Mouse (Mus musculus): ENCODE measurements around the gene Syn3. TPM values are rescaled to one million over a fixed set of nuclear protein-coding genes. Genes with fewer than 3 reads are reported as not detected.

Syn3 gene
- total RNA-seq, 1 experiment = 1.5 TPM

GRCm38 (mm10) chr10:86307235-86307634, 191.5 kb downstream of the Syn3 start:
- Histone ChIP-seq H3K4me1 (ENCODE audit: control insufficient read depth in 2 of 2, insufficient read depth in 2 of 2, low read length in 2 of 2, poor library complexity in 1 of 2) (no peaks in the 10 kb centered on the region), H3K9me3 (ENCODE audit: control insufficient read depth, insufficient read depth, low read depth, low read length) (no peaks in the 10 kb centered on the region), H3K4me3 (ENCODE audit: insufficient read depth in 1 of 2, low read depth in 1 of 2, low read length in 2 of 2, poor library complexity in 1 of 2, severe bottlenecking in 1 of 2) (no peak overlapping the region), H3K9ac (ENCODE audit: insufficient read depth, low read depth, low read length, poor library complexity, severe bottlenecking) (no peak overlapping the region), H3K27ac (ENCODE audit: insufficient read depth, low read depth, low read length, poor library complexity, severe bottlenecking) (no peak overlapping the region), H3K36me3 (ENCODE audit: control insufficient read depth, insufficient read depth, low read length, poor library complexity, severe bottlenecking) (no peaks in the 10 kb centered on the region)
- TF ChIP-seq CHD2 (IDR thresholded peaks at IDR 0.05; ENCODE audit: low read depth, low read length) = no peak
- TF ChIP-seq ZC3H11A (IDR thresholded peaks at IDR 0.05; ENCODE audit: borderline replicate concordance, low read depth, low read length) = no peak
- no peak for TF ChIP-seq HCFC1 (IDR thresholded peaks at IDR 0.05; ENCODE audit: borderline replicate concordance, insufficient read depth, low read length)
- TF ChIP-seq MAFK (IDR thresholded peaks at IDR 0.05; ENCODE audit: insufficient read depth, low read depth, low read length) = no peak
- no peak for TF ChIP-seq ZNF384 (IDR thresholded peaks at IDR 0.05; ENCODE audit: low read depth, low read length)
- in situ Hi-C loops (cut with MboI; ENCODE audit: low sequenced_read_pairs in 2 of 2, unreplicated experiment in 2 of 2) = no loop called here
- no peak for DNase-seq (ENCODE audit: low read depth, low spot score)

- Histone ChIP-seq H3K9me3 (ENCODE audit: control insufficient read depth, insufficient read depth, low read depth, low read length) (no peaks in the 10 kb centered on the region), H3K36me3 (ENCODE audit: control insufficient read depth, insufficient read depth, low read length, poor library complexity, severe bottlenecking) (no peaks in the 10 kb centered on the region), H3K9ac (ENCODE audit: insufficient read depth, low read depth, low read length, poor library complexity, severe bottlenecking) (no peak overlapping the region), H3K4me3 (ENCODE audit: insufficient read depth in 1 of 2, low read depth in 1 of 2, low read length in 2 of 2, poor library complexity in 1 of 2, severe bottlenecking in 1 of 2) (no peak overlapping the region), H3K4me1 (ENCODE audit: control insufficient read depth in 2 of 2, insufficient read depth in 2 of 2, low read length in 2 of 2, poor library complexity in 1 of 2) (no peaks in the 10 kb centered on the region; a peak in 2 of 4 replicates), H3K27ac (ENCODE audit: insufficient read depth, low read depth, low read length, poor library complexity, severe bottlenecking) (no peak overlapping the region)
- in situ Hi-C loops (cut with MboI; ENCODE audit: low sequenced_read_pairs in 2 of 2, unreplicated experiment in 2 of 2) = no loop called here
- TF ChIP-seq CHD2 (IDR thresholded peaks at IDR 0.05; ENCODE audit: low read depth, low read length) (no peak), MAFK (IDR thresholded peaks at IDR 0.05; ENCODE audit: insufficient read depth, low read depth, low read length) (no peak), HCFC1 (IDR thresholded peaks at IDR 0.05; ENCODE audit: borderline replicate concordance, insufficient read depth, low read length) (no peak), ZC3H11A (IDR thresholded peaks at IDR 0.05; ENCODE audit: borderline replicate concordance, low read depth, low read length) (no peak)
- no peak for DNase-seq (ENCODE audit: low read depth, low spot score)
Observed at GRCm38 (mm10) chr10:86304583-86304982, 194.1 kb downstream of the Syn3 start.

GRCm38 (mm10) chr10:86303495-86303876, 195.2 kb downstream of the Syn3 start:
- in situ Hi-C loops (cut with MboI; ENCODE audit: low sequenced_read_pairs in 2 of 2, unreplicated experiment in 2 of 2) = no loop called here
- TF ChIP-seq ZC3H11A (IDR thresholded peaks at IDR 0.05; ENCODE audit: borderline replicate concordance, low read depth, low read length) = no peak
- no peak for TF ChIP-seq ZNF384 (IDR thresholded peaks at IDR 0.05; ENCODE audit: low read depth, low read length)
- no peak for TF ChIP-seq MAFK (IDR thresholded peaks at IDR 0.05; ENCODE audit: insufficient read depth, low read depth, low read length)
- no peak for TF ChIP-seq HCFC1 (IDR thresholded peaks at IDR 0.05; ENCODE audit: borderline replicate concordance, insufficient read depth, low read length)
- no peak for TF ChIP-seq CHD2 (IDR thresholded peaks at IDR 0.05; ENCODE audit: low read depth, low read length)
- no peaks in the 10 kb centered on the region for H3K9me3 ChIP-seq (ENCODE audit: control insufficient read depth, insufficient read depth, low read depth, low read length)
- H3K9ac ChIP-seq (ENCODE audit: insufficient read depth, low read depth, low read length, poor library complexity, severe bottlenecking) = no peak overlapping the region
- H3K4me1 ChIP-seq (ENCODE audit: control insufficient read depth in 2 of 2, insufficient read depth in 2 of 2, low read length in 2 of 2, poor library complexity in 1 of 2) = no peaks in the 10 kb centered on the region; a peak in 2 of 4 replicates
- no peak overlapping the region for H3K27ac ChIP-seq (ENCODE audit: insufficient read depth, low read depth, low read length, poor library complexity, severe bottlenecking)
- DNase-seq (ENCODE audit: low read depth, low spot score) = no peak
- no peaks in the 10 kb centered on the region for H3K36me3 ChIP-seq (ENCODE audit: control insufficient read depth, insufficient read depth, low read length, poor library complexity, severe bottlenecking)
- H3K4me3 ChIP-seq (ENCODE audit: insufficient read depth in 1 of 2, low read depth in 1 of 2, low read length in 2 of 2, poor library complexity in 1 of 2, severe bottlenecking in 1 of 2) = no peak overlapping the region

GRCm38 (mm10) chr10:86302761-86303494, 195.8 kb downstream of the Syn3 start:
- no peak overlapping the region for H3K9ac ChIP-seq (ENCODE audit: insufficient read depth, low read depth, low read length, poor library complexity, severe bottlenecking)
- no peak for DNase-seq (ENCODE audit: low read depth, low spot score)
- no peaks in the 10 kb centered on the region for H3K9me3 ChIP-seq (ENCODE audit: control insufficient read depth, insufficient read depth, low read depth, low read length)
- no peaks in the 10 kb centered on the region for H3K36me3 ChIP-seq (ENCODE audit: control insufficient read depth, insufficient read depth, low read length, poor library complexity, severe bottlenecking)
- no peak overlapping the region for H3K4me3 ChIP-seq (ENCODE audit: insufficient read depth in 1 of 2, low read depth in 1 of 2, low read length in 2 of 2, poor library complexity in 1 of 2, severe bottlenecking in 1 of 2)
- no peak for TF ChIP-seq HCFC1 (IDR thresholded peaks at IDR 0.05; ENCODE audit: borderline replicate concordance, insufficient read depth, low read length)
- no peak for TF ChIP-seq MAFK (IDR thresholded peaks at IDR 0.05; ENCODE audit: insufficient read depth, low read depth, low read length)
- no peak for TF ChIP-seq CHD2 (IDR thresholded peaks at IDR 0.05; ENCODE audit: low read depth, low read length)
- TF ChIP-seq ZC3H11A (IDR thresholded peaks at IDR 0.05; ENCODE audit: borderline replicate concordance, low read depth, low read length) = no peak
- no peak for TF ChIP-seq ZNF384 (IDR thresholded peaks at IDR 0.05; ENCODE audit: low read depth, low read length)
- no peak overlapping the region for H3K27ac ChIP-seq (ENCODE audit: insufficient read depth, low read depth, low read length, poor library complexity, severe bottlenecking)
- in situ Hi-C loops (cut with MboI; ENCODE audit: low sequenced_read_pairs in 2 of 2, unreplicated experiment in 2 of 2) = no loop called here
- H3K4me1 ChIP-seq (ENCODE audit: control insufficient read depth in 2 of 2, insufficient read depth in 2 of 2, low read length in 2 of 2, poor library complexity in 1 of 2) = no peaks in the 10 kb centered on the region; a peak in 2 of 4 replicates
